Mouse (Mus musculus): ENCODE measurements around the gene Plb1. TPM values are rescaled to one million over a fixed set of nuclear protein-coding genes. Genes with fewer than 3 reads are reported as not detected.
A peak's percentile ranks its signal among the peaks of the same experiment; 100 is the strongest.

Plb1 gene
- total and polyA plus RNA-seq, 2 experiments = under 0.01 to 0.02 TPM

DNA sequence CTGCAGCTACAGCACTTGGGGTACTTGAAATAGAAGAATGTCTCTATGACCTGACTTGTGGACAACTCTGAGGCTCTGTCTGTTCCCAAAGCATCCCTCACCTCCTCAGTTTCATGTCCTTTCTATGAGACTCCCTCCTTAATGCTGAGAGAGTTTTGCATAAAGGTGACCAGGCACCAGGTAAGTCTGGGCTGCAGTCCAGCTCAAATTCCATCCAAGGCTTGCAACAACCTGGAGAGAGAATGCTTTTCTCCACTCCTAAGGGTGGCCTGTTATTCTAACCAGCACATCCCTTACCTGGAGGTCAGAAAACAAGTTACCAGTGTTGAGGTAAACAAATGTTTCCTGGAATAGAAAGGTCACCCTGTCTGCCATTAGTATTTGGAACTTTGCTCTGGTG lies 159.8 kb downstream of the Plb1 start:
- Histone ChIP-seq H3K27me3 (ENCODE audit: control insufficient read depth, insufficient read depth, low read length) (no peaks in the 10 kb centered on the region), H3K79me2 (ENCODE audit: control insufficient read depth, insufficient read depth, low read length) (no peaks in the 10 kb centered on the region), H3K4me3 (ENCODE audit: insufficient read depth, low read depth, low read length) (no peak overlapping the region), H3K9ac (ENCODE audit: low read depth, low read length) (no peak overlapping the region), H3K27ac (replicated peaks; ENCODE audit: insufficient read depth, low read depth, low read length) (no peak overlapping the region), H3K4me1 (ENCODE audit: control insufficient read depth, insufficient read depth, low read length) (no peaks in the 10 kb centered on the region), H3K36me3 (ENCODE audit: control insufficient read depth, insufficient read depth, low read length) (no peaks in the 10 kb centered on the region)
- DNase-seq (ENCODE audit: extremely low read depth, low read depth, low spot score) = no peak
- TF ChIP-seq CTCF (IDR thresholded peaks at IDR 0.05; ENCODE audit: low read depth, low read length) (no peak), POLR2A (IDR thresholded peaks at IDR 0.05; ENCODE audit: extremely low read depth, insufficient read depth, low read length) (no peak)

DNA sequence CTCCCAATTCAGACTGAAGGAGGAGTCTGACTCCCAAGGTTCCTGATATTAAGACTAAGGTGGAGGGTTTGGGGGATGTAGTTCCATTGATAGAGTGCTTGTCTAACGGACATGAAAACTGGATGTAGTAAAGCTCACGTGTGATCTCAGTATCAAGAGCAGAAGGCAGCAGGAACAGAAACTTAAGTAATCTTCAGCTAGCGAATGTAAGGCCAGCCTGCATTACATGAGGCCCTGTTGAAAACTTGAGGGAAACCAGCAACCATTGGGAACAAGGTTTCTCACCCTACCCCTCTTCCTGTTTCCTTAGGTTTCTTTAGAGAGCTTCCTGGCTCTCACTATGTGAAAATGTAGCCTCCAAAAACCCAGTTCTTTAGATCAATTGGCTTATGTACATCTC lies 162.1 kb downstream of the Plb1 start:
- H3K27me3 ChIP-seq (ENCODE audit: control insufficient read depth, insufficient read depth, low read length) = no peaks in the 10 kb centered on the region
- no peak overlapping the region for H3K9ac ChIP-seq (ENCODE audit: low read depth, low read length)
- 75% methylated on average over 3 of the region's 3 CpGs for WGBS
- H3K4me1 ChIP-seq (ENCODE audit: control insufficient read depth, insufficient read depth, low read length) = no peaks in the 10 kb centered on the region
- H3K27ac ChIP-seq (replicated peaks; ENCODE audit: insufficient read depth, low read depth, low read length) = no peak overlapping the region
- no peaks in the 10 kb centered on the region for H3K36me3 ChIP-seq (ENCODE audit: control insufficient read depth, insufficient read depth, low read length)
- H3K79me2 ChIP-seq (ENCODE audit: control insufficient read depth, insufficient read depth, low read length) = no peaks in the 10 kb centered on the region
- no peak for DNase-seq (ENCODE audit: extremely low read depth, low read depth, low spot score)
- no peak for TF ChIP-seq CTCF (IDR thresholded peaks at IDR 0.05; ENCODE audit: low read depth, low read length)
- no peak for TF ChIP-seq POLR2A (IDR thresholded peaks at IDR 0.05; ENCODE audit: extremely low read depth, insufficient read depth, low read length)
- H3K4me3 ChIP-seq (ENCODE audit: insufficient read depth, low read depth, low read length) = no peak overlapping the region

DNA sequence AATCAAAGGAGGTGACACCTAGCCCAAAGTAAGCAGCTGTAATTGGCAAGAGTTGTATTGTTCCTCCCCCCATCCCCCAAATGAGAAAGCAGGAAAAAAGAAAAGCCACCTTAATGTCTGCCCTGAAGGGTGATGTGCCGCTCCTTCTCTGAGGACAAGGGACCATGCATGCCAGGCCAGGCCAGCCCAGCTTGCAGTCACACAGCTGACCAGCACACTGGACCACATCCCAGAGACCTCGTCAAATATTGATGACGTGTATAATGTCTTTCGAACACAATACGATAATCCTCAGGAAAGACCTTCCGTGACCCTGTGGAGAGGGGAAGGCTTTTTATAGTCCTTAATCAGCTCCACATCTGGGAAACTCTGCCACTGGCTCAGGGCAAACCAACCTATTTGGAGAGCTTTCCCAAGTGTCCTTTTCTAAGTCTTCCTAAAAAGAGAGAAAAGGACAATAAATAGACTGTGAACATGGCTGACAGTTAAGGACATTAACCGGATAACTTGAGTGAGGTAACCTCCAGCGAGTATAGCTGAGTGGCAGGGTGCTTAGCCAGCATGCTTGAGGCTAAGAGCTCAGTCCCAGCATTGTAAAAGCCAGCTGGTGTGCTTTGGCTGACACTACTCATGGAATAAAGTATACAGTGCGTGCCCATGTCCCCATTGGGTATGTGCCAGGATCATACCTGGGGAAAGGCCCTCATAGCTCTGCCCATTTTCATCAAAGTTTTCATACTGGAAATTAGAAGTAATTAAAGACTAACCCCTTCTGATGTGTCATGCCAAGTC lies 162.8 kb downstream of the Plb1 start:
- Histone ChIP-seq H3K27me3 (ENCODE audit: control insufficient read depth, insufficient read depth, low read length) (no peaks in the 10 kb centered on the region), H3K27ac (replicated peaks; ENCODE audit: insufficient read depth, low read depth, low read length) (no peak overlapping the region), H3K36me3 (ENCODE audit: control insufficient read depth, insufficient read depth, low read length) (no peaks in the 10 kb centered on the region), H3K9ac (ENCODE audit: low read depth, low read length) (no peak overlapping the region), H3K4me3 (ENCODE audit: insufficient read depth, low read depth, low read length) (no peak overlapping the region), H3K79me2 (ENCODE audit: control insufficient read depth, insufficient read depth, low read length) (no peaks in the 10 kb centered on the region), H3K4me1 (ENCODE audit: control insufficient read depth, insufficient read depth, low read length) (no peaks in the 10 kb centered on the region)
- TF ChIP-seq CTCF (IDR thresholded peaks at IDR 0.05; ENCODE audit: low read depth, low read length) (no peak), POLR2A (IDR thresholded peaks at IDR 0.05; ENCODE audit: extremely low read depth, insufficient read depth, low read length) (no peak)
- WGBS = 83% methylated on average over 9 of the region's 9 CpGs
- no peak for DNase-seq (ENCODE audit: extremely low read depth, low read depth, low spot score)

DNA sequence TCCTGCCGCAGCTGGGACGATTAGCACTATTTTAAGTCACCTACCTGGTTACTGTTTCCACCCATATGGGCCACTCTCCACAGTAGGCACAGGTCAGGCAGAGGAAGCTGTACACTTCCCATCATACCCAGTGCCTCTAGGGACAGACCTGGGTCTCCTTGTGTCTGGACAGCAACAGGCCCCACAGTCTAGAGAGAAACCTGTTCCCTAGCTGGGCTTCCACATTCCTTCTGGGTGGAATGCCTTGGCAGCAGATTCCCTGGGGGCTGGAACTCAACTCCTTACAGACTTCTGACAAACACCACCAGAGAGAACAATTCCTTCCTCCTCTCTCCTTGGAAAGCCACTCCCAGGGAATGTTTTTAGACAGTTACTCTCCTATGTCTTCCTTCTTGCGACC lies 165.2 kb downstream of the Plb1 start:
- TF ChIP-seq CTCF (IDR thresholded peaks at IDR 0.05; ENCODE audit: low read depth, low read length) = no peak
- TF ChIP-seq POLR2A (IDR thresholded peaks at IDR 0.05; ENCODE audit: extremely low read depth, insufficient read depth, low read length) = no peak
- H3K79me2 ChIP-seq (ENCODE audit: control insufficient read depth, insufficient read depth, low read length) = no peaks in the 10 kb centered on the region
- no peak overlapping the region for H3K9ac ChIP-seq (ENCODE audit: low read depth, low read length)
- H3K4me1 ChIP-seq (ENCODE audit: control insufficient read depth, insufficient read depth, low read length) = peaks cover 7% of the 10 kb centered on the region; the same call in 1 of the 2 replicates
- no peak overlapping the region for H3K4me3 ChIP-seq (ENCODE audit: insufficient read depth, low read depth, low read length)
- no peak overlapping the region for H3K27ac ChIP-seq (replicated peaks; ENCODE audit: insufficient read depth, low read depth, low read length)
- DNase-seq (ENCODE audit: extremely low read depth, low read depth, low spot score) = no peak
- no peaks in the 10 kb centered on the region for H3K36me3 ChIP-seq (ENCODE audit: control insufficient read depth, insufficient read depth, low read length)
- 88% methylated on average over 3 of the region's 3 CpGs for WGBS
- H3K27me3 ChIP-seq (ENCODE audit: control insufficient read depth, insufficient read depth, low read length) = no peaks in the 10 kb centered on the region

DNA sequence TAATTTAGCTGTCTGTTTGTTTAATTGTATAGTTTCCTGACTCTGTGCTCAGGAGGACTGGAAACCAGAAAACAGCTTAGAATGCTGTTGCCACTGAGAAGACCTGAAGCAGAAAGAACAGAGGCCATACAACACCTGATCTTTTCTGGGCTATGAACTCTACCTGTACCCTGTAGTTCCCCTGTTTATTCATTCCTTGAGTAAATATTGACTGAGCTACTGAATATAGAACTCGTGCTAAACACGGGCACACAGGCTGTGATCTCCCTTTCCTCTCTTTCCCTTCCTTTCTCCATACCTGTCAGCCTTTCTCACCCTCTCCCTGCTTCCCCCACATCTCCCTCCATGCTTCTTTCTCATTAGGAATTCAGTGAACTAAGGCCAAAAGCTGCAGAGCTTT lies 168.4 kb downstream of the Plb1 start:
- WGBS = 0% methylated on average over 2 of the region's 2 CpGs
- no peak overlapping the region for H3K9ac ChIP-seq (ENCODE audit: low read depth, low read length)
- no peak overlapping the region for H3K4me3 ChIP-seq (ENCODE audit: insufficient read depth, low read depth, low read length)
- no peak for TF ChIP-seq CTCF (IDR thresholded peaks at IDR 0.05; ENCODE audit: low read depth, low read length)
- TF ChIP-seq POLR2A (IDR thresholded peaks at IDR 0.05; ENCODE audit: extremely low read depth, insufficient read depth, low read length) = no peak
- H3K27ac ChIP-seq (replicated peaks; ENCODE audit: insufficient read depth, low read depth, low read length) = no peak overlapping the region
- H3K27me3 ChIP-seq (ENCODE audit: control insufficient read depth, insufficient read depth, low read length) = no peaks in the 10 kb centered on the region
- no peaks in the 10 kb centered on the region for H3K79me2 ChIP-seq (ENCODE audit: control insufficient read depth, insufficient read depth, low read length)
- H3K36me3 ChIP-seq (ENCODE audit: control insufficient read depth, insufficient read depth, low read length) = no peaks in the 10 kb centered on the region
- DNase-seq (ENCODE audit: extremely low read depth, low read depth, low spot score) = peak; percentile 79
- peaks cover 7% of the 10 kb centered on the region; the same call in 1 of the 2 replicates for H3K4me1 ChIP-seq (ENCODE audit: control insufficient read depth, insufficient read depth, low read length)

Data from liver, adult 2 months (tissue).